Mouse (Mus musculus): ENCODE results near the gene Gcgr. TPM values are rescaled to one million over a fixed set of nuclear protein-coding genes. Genes with fewer than 3 reads are reported as not detected.
A peak's percentile ranks its signal among the peaks of the same experiment; 100 is the strongest.
"Not testable (repeated sequence)": the region's sequence is repeated elsewhere in the genome, so short reads cannot be mapped to it uniquely, and the experiment has no call there.

Gene Gcgr
- total and polyA plus RNA-seq, 2 experiments from 2014 or later: 0.17 to 0.60 TPM

DNA sequence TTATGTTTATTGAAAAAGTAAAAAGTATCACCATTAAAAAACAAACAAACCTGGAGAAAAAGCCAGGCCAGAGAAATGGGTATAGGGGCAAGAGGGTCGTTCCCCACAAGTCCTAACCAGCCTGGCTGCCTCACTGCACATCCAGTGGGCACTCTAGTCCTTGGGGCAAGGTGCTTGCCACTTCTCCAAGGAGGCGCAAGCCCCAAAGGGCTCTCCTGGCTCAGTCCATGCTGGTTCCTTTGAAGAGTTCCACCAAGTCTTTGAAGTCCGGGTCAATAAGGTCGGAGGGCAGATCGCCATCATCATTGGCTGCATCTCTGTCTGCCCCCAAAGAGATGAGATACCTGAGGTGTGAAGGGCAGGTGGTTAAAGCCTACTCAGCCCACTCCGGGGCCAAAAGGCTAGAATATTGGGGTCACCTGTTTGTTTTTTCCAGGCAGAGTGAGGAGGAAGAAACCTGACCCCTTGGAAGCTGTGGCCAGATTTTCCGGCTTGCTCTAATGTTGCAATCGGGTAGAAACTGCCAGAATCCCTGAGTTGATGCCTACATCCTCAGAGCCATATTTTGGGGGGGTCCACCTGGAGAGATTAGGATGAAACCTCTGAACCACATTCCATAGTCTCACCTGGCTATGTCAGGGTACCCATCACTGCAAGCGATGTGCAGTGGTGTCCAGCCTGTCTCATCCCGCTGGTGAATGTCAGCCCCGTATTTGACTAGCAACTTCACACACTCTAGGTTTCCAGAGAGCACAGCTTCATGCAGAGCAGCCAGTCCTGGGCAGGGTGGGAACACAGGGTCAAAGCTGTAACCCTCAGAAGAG, 19.7 kb downstream of the Gcgr start:
- TF ChIP-seq CTCF (IDR thresholded peaks at IDR 0.05): no peak
- Histone ChIP-seq H3K27ac (ENCODE audit: low read depth, low read length) (peak overlapping the region; percentile 89), H3K36me3 (ENCODE audit: insufficient read depth, low read length) (no peaks in the 10 kb centered on the region), H3K9me3 (ENCODE audit: low read length) (no peaks in the 10 kb centered on the region), H3K4me3 (ENCODE audit: low read depth, low read length) (peak overlapping the region; percentile 91), H3K9ac (replicated peaks; ENCODE audit: low read length, poor library complexity, severe bottlenecking) (peak overlapping the region; percentile 99), H3K4me1 (ENCODE audit: insufficient read depth, low read length) (peaks cover 14% of the 10 kb centered on the region), H3K4me2 (ENCODE audit: low read depth, low read length, poor library complexity, severe bottlenecking) (peak overlapping the region; percentile 91), H3K27me3 (ENCODE audit: insufficient read depth, low read length) (no peaks in the 10 kb centered on the region)
- WGBS: 76% methylated on average over 11 of the region's 11 CpGs
- DNase-seq (ENCODE audit: low spot score) (no peak), ATAC-seq (ENCODE audit: low FRiP score) (peak; percentile 28; the same call in 1 of the 2 replicates)

DNA sequence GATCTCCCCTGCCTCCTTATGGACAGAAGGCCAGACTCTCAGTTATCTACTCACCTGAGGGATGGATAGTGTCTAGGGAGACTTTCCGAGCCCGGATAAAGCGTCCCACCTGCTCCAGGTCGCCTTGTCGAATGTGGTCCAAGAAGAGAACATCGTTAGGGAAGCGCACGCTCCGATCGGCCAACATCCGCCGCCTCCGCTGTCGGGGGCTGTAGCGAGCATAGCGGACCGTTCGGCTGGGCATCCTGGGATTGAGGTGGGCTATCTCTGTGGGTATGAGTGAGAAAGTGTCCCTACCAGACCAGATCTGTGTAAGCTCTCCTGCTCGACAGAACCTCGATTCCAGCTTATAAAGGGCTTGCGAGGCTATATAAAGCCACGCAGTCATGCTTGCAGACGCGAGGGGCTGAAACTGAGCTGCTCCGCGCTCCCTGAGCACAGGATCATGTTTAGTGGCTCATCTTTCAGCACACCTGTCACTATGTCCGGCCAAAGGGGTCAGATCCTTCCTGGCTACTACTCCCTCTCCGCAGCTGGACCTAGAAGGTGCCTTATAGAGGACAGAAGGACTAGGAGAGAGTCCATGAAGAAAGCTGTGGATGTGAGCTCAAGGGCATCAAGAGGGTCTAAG, 20.4 kb downstream of the Gcgr start, which contains the start of gene Ppp1r27:
Gene Ppp1r27, minus strand, starts transcription at position 323 of the 631 bp plus-strand sequence.
- no peaks in the 10 kb centered on the region for H3K27me3 ChIP-seq (ENCODE audit: insufficient read depth, low read length)
- no peak for TF ChIP-seq CTCF (IDR thresholded peaks at IDR 0.05)
- H3K4me3 ChIP-seq (ENCODE audit: low read depth, low read length): peak within 1 kb of the TSS; percentile 91
- 95% methylated on average over 28 of the region's 28 CpGs for WGBS
- peaks cover 14% of the 10 kb centered on the region for H3K4me1 ChIP-seq (ENCODE audit: insufficient read depth, low read length)
- H3K9me3 ChIP-seq (ENCODE audit: low read length): no peaks in the 10 kb centered on the region
- H3K27ac ChIP-seq (ENCODE audit: low read depth, low read length): peak within 1 kb of the TSS; percentile 89
- no peaks in the 10 kb centered on the region for H3K36me3 ChIP-seq (ENCODE audit: insufficient read depth, low read length)
- no peak for DNase-seq (ENCODE audit: low spot score)
- peak within 1 kb of the TSS; percentile 91 for H3K4me2 ChIP-seq (ENCODE audit: low read depth, low read length, poor library complexity, severe bottlenecking)
- peak within 1 kb of the TSS; percentile 99 for H3K9ac ChIP-seq (replicated peaks; ENCODE audit: low read length, poor library complexity, severe bottlenecking)
- ATAC-seq (ENCODE audit: low FRiP score): no peak

GRCm38 (mm10) chr11:120552736-120553135, 22.2 kb downstream of the Gcgr start:
- H3K27me3 ChIP-seq (ENCODE audit: insufficient read depth, low read length): no peaks in the 10 kb centered on the region
- no peaks in the 10 kb centered on the region for H3K36me3 ChIP-seq (ENCODE audit: insufficient read depth, low read length)
- H3K4me1 ChIP-seq (ENCODE audit: insufficient read depth, low read length): peaks cover 14% of the 10 kb centered on the region
- WGBS: 82% methylated on average over 5 of the region's 5 CpGs
- TF ChIP-seq CTCF (IDR thresholded peaks at IDR 0.05): no peak
- no peak for DNase-seq (ENCODE audit: low spot score)
- H3K9ac ChIP-seq (replicated peaks; ENCODE audit: low read length, poor library complexity, severe bottlenecking): no peak overlapping the region
- no peak overlapping the region for H3K27ac ChIP-seq (ENCODE audit: low read depth, low read length)
- no peak overlapping the region for H3K4me2 ChIP-seq (ENCODE audit: low read depth, low read length, poor library complexity, severe bottlenecking)
- no peak overlapping the region for H3K4me3 ChIP-seq (ENCODE audit: low read depth, low read length)
- no peak for ATAC-seq (ENCODE audit: low FRiP score)
- no peaks in the 10 kb centered on the region for H3K9me3 ChIP-seq (ENCODE audit: low read length)

GRCm38 (mm10) chr11:120554834-120555233, 24.3 kb downstream of the Gcgr start:
- WGBS: 77% methylated on average over 7 of the region's 7 CpGs
- Histone ChIP-seq H3K9ac (replicated peaks; ENCODE audit: low read length, poor library complexity, severe bottlenecking) (no peak overlapping the region), H3K27me3 (ENCODE audit: insufficient read depth, low read length) (no peaks in the 10 kb centered on the region), H3K36me3 (ENCODE audit: insufficient read depth, low read length) (peaks cover 7% of the 10 kb centered on the region; the same call in 1 of the 2 replicates), H3K9me3 (ENCODE audit: low read length) (no peaks in the 10 kb centered on the region), H3K27ac (ENCODE audit: low read depth, low read length) (no peak overlapping the region), H3K4me1 (ENCODE audit: insufficient read depth, low read length) (peaks cover 4% of the 10 kb centered on the region), H3K4me3 (ENCODE audit: low read depth, low read length) (no peak overlapping the region), H3K4me2 (ENCODE audit: low read depth, low read length, poor library complexity, severe bottlenecking) (no peak overlapping the region)
- no peak for TF ChIP-seq CTCF (IDR thresholded peaks at IDR 0.05)
- ATAC-seq (ENCODE audit: low FRiP score) (no peak), DNase-seq (ENCODE audit: low spot score) (no peak)

DNA sequence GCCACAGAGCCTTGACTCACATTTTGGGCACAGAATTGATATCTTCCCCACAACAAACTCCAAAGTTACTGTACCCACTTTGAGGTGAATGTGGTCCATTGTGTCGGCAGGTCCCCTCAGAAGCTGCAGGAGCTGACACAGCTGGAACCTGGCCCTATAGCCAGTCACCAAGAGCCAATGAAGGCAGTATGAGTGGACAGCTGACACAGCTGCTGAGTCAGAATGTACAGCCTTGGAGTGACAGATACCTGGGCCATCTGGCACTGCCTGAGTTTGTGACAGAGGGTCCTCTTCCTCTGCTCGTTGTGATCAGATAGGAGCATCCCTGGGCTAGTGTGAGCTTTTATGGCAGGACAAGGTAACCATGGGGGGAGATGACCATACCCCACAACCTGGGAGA, 24.8 kb downstream of the Gcgr start:
- Histone ChIP-seq H3K27me3 (ENCODE audit: insufficient read depth, low read length) (no peaks in the 10 kb centered on the region), H3K9ac (replicated peaks; ENCODE audit: low read length, poor library complexity, severe bottlenecking) (no peak overlapping the region), H3K4me1 (ENCODE audit: insufficient read depth, low read length) (no peaks in the 10 kb centered on the region), H3K4me3 (ENCODE audit: low read depth, low read length) (no peak overlapping the region), H3K4me2 (ENCODE audit: low read depth, low read length, poor library complexity, severe bottlenecking) (no peak overlapping the region), H3K36me3 (ENCODE audit: insufficient read depth, low read length) (peaks cover 11% of the 10 kb centered on the region), H3K27ac (ENCODE audit: low read depth, low read length) (no peak overlapping the region), H3K9me3 (ENCODE audit: low read length) (no peaks in the 10 kb centered on the region)
- 81% methylated on average over 2 of the region's 2 CpGs for WGBS
- ATAC-seq (ENCODE audit: low FRiP score): no peak
- no peak for DNase-seq (ENCODE audit: low spot score)
- no peak for TF ChIP-seq CTCF (IDR thresholded peaks at IDR 0.05)

GRCm38 (mm10) chr11:120558843-120559242, 28.3 kb downstream of the Gcgr start:
- not testable (repeated sequence) for H3K9me3 ChIP-seq (ENCODE audit: low read length); H3K4me3 ChIP-seq (ENCODE audit: low read depth, low read length); H3K9ac ChIP-seq (replicated peaks; ENCODE audit: low read length, poor library complexity, severe bottlenecking); H3K27me3 ChIP-seq (ENCODE audit: insufficient read depth, low read length); H3K27ac ChIP-seq (ENCODE audit: low read depth, low read length); H3K4me2 ChIP-seq (ENCODE audit: low read depth, low read length, poor library complexity, severe bottlenecking); H3K4me1 ChIP-seq (ENCODE audit: insufficient read depth, low read length); DNase-seq (ENCODE audit: low spot score); ATAC-seq (ENCODE audit: low FRiP score)
- H3K36me3 ChIP-seq (ENCODE audit: insufficient read depth, low read length): peaks cover 46% of the 10 kb centered on the region
- WGBS: 95% methylated on average over 6 of the region's 6 CpGs
